ENCODE assay signal across 8 mouse cellular contexts in the genomic region with DNA sequence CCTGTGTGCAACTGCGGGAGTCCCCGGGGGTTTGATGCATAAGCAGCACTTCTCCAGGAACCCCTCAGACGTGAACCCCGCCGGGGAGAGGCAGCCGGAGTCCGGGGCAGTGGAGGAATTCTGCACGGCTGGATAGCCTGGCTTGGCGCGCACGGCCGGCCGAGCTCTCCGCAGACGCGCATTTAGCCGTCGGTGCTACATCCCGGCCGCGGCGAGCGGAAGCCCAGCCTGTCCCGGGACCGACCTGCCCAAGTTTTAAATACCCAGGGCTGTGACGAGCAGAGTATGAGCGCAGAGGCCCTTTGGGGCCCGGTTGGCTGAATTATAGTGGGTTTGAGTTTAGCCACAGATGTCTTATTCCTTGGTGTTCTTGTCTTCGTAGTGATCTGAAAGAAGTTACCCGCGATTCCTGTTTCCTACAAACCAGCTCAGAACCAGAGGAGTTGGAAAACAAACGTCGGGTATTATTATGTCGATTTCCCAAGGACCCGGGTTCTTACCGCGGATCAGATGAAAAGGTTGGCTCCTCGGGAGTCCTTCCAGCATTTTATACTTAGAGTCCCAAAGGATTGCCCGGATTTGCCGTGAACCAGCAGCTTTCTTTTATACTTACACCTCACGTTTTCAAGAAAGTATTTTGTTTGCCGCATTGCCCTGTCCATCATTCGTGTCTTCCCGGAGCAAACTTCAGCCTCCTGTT. TPM values are rescaled to one million over a fixed set of nuclear protein-coding genes. Genes with fewer than 3 reads are reported as not detected.
A peak's percentile ranks its signal among the peaks of the same experiment; 100 is the strongest.
DNase-seq lines count a peak whose midpoint lies in the region; ATAC-seq lines count a peak whose summit lies in the region.

No protein-coding gene starts in this region.

- DNase-seq in heart, adult 9 months (ENCODE audit: low spot score in 2 of 2) = no peak
- DNase-seq in forebrain, embryonic 11.5 days (ENCODE audit: low spot score) = peak; percentile 69
- peak; percentile 52 for DNase-seq in kidney, postnatal 10 days
- DNase-seq in neural tube, embryonic 10.5 days (ENCODE audit: extremely low spot score, low spot score) = peak; percentile 69
- DNase-seq in ovary, postnatal 36 days (ENCODE audit: low spot score) = no peak
- DNase-seq in thymus, postnatal 10 days (ENCODE audit: low spot score in 2 of 2) = no peak

- no peaks in the 10 kb centered on the region for H3K36me3 ChIP-seq in heart, embryonic 15.5 days
- H3K36me3 ChIP-seq in forebrain, embryonic 11.5 days (ENCODE audit: control insufficient read depth, insufficient read depth, low read length) = no peaks in the 10 kb centered on the region

- H3K27ac ChIP-seq in heart, embryonic 15.5 days = no peak overlapping the region
- no peak overlapping the region for H3K27ac ChIP-seq in forebrain, embryonic 11.5 days (ENCODE audit: low read depth, low read length)

- H3K4me3 ChIP-seq in heart, embryonic 15.5 days = peak overlapping the region; percentile 56
- peak overlapping the region; percentile 42 for H3K4me3 ChIP-seq in forebrain, embryonic 11.5 days (ENCODE audit: low read depth, low read length)

- H3K9ac ChIP-seq in heart, embryonic 15.5 days = no peak overlapping the region
- H3K9ac ChIP-seq in forebrain, embryonic 11.5 days (ENCODE audit: low read length) = no peak overlapping the region; the same call in 1 of the 2 replicates

- no peak for ATAC-seq in heart, embryonic 15.5 days (replicated peaks; ENCODE audit: insufficient number of reproducible peaks, insufficient read depth, low FRiP score, low read depth)
- peak; percentile 10 for ATAC-seq in forebrain, embryonic 11.5 days (replicated peaks; ENCODE audit: low FRiP score)
- ATAC-seq in CD4-positive, CD25-positive, alpha-beta regulatory T cell, adult 4 months = no peak

- peaks cover 94% of the 10 kb centered on the region for H3K27me3 ChIP-seq in heart, embryonic 15.5 days
- peaks cover 69% of the 10 kb centered on the region for H3K27me3 ChIP-seq in forebrain, embryonic 11.5 days (ENCODE audit: control insufficient read depth, insufficient read depth, low read length)

- H3K4me1 ChIP-seq in heart, embryonic 15.5 days (replicated peaks) = peaks cover 26% of the 10 kb centered on the region
- H3K4me1 ChIP-seq in forebrain, embryonic 11.5 days (replicated peaks; ENCODE audit: control insufficient read depth, insufficient read depth, low read length) = peaks cover 20% of the 10 kb centered on the region; the same call in 1 of the 2 replicates

- H3K9me3 ChIP-seq in heart, embryonic 15.5 days (replicated peaks) = no peaks in the 10 kb centered on the region
- H3K9me3 ChIP-seq in forebrain, embryonic 11.5 days (ENCODE audit: control insufficient read depth, low read length) = no peaks in the 10 kb centered on the region

- H3K4me2 ChIP-seq in heart, embryonic 15.5 days = peak overlapping the region; percentile 94
- H3K4me2 ChIP-seq in forebrain, embryonic 11.5 days (ENCODE audit: low read depth, low read length, severe bottlenecking) = peak overlapping the region; percentile 87

- WGBS in heart, embryonic 15.5 days = 1% methylated on average over 44 of the region's 44 CpGs
- WGBS in forebrain, embryonic 11.5 days = under 1% methylated on average over 44 of the region's 44 CpGs

RNA-seq across cellular contexts. Expression of a gene that starts 0.7 kb away (rescaled TPM):
- polyA plus RNA-seq in heart, embryonic 15.5 days (2015; fragmentation: Nextera tagmentation; extraction: Ambion mirVana) = not detected in 2 replicates
- polyA plus RNA-seq in forebrain, embryonic 11.5 days (2014; fragmentation: Nextera tagmentation; extraction: Ambion mirVana) = 4.3 and 4.8 TPM in 2 replicates
- polyA plus RNA-seq in CD4-positive, CD25-positive, alpha-beta regulatory T cell, adult 4 months (2017; shearing (Covaris generic)) = not detected

Comparison
In these comparisons a context has a peak if more than half of its experiments do, and no peak if none do; other contexts are left out.
1. DNase-seq: peak in forebrain, embryonic 11.5 days (single experiment), kidney, postnatal 10 days (single experiment) and neural tube, embryonic 10.5 days (single experiment); none in heart, adult 9 months (0 of 2), ovary, postnatal 36 days (single experiment) and thymus, postnatal 10 days (0 of 2).